29 mouse cellular contexts compared by ENCODE assay signal in the genomic region with DNA sequence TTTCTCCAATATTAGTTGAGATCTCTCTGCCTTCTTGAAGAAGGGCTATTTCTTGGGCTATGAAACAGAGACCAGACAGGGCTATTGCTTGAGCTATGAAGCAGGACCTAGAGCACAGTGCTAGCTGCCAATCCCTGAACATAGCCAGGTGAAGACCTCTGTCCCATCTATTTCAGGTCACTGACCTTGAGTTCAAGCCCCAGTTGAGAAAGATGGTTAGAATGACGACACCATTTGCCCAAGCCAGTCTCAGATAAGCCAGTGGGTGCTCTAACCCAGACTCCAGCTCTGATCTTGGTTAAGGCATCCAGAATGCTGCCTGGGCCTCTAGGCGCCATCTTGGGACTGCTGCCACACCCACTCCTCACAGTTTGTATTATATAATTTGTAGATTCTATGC.
"Had no signal": no experiment of that assay in that cellular context is flagged by ENCODE, and none has a peak within 500 bp of the region (broad histone marks: within the 10 kb centered on the region; RNA-seq: fewer than 3 reads in every experiment).

No protein-coding gene starts in this region.

- H3K36me3 ChIP-seq: limb, embryonic 10.5 days; limb, embryonic 12.5 days; limb, embryonic 13.5 days; limb, embryonic 15.5 days; liver, embryonic 12.5 days; liver, embryonic 13.5 days; liver, embryonic 15.5 days; lung, embryonic 15.5 days; midbrain, embryonic 10.5 days; midbrain, embryonic 12.5 days; midbrain, embryonic 13.5 days; midbrain, embryonic 15.5 days; neural tube, embryonic 12.5 days; neural tube, embryonic 13.5 days had no signal

- H3K27me3 ChIP-seq: limb, embryonic 12.5 days; limb, embryonic 13.5 days; limb, embryonic 15.5 days; liver, embryonic 12.5 days; liver, embryonic 13.5 days; liver, embryonic 15.5 days; lung, embryonic 15.5 days; megakaryocyte, embryonic 14.5 days; midbrain, embryonic 12.5 days; midbrain, embryonic 13.5 days; midbrain, embryonic 15.5 days; neural tube, embryonic 12.5 days; neural tube, embryonic 13.5 days had no signal

- H3K4me2 ChIP-seq: limb, embryonic 12.5 days; limb, embryonic 13.5 days; limb, embryonic 15.5 days; liver, embryonic 12.5 days; liver, embryonic 13.5 days; liver, embryonic 15.5 days; lung, embryonic 14.5 days; lung, embryonic 15.5 days; midbrain, embryonic 12.5 days; midbrain, embryonic 13.5 days; midbrain, embryonic 15.5 days; neural tube, embryonic 12.5 days; neural tube, embryonic 13.5 days had no signal

- H3K27ac ChIP-seq: left cerebral cortex, adult 2 months; limb, embryonic 10.5 days; limb, embryonic 12.5 days; limb, embryonic 13.5 days; limb, embryonic 15.5 days; liver, embryonic 12.5 days; liver, embryonic 13.5 days; liver, embryonic 14.5 days; liver, embryonic 15.5 days; lung, embryonic 15.5 days; macrophage; midbrain, embryonic 10.5 days; midbrain, embryonic 12.5 days; midbrain, embryonic 13.5 days; midbrain, embryonic 15.5 days; neural tube, embryonic 12.5 days; neural tube, embryonic 13.5 days had no signal

- DNase-seq: left cerebral cortex, postnatal 4 days; liver, embryonic 13.5 days; lung, adult 18-20 months; lung, adult 2 months; lung, embryonic 14.5 days; lung, postnatal 10 days; lung, postnatal 14 days; lung, postnatal 36 days; lung, postnatal 4 days had no signal

- H3K4me3 ChIP-seq: left cerebral cortex, adult 2 months; limb, embryonic 10.5 days; limb, embryonic 12.5 days; limb, embryonic 13.5 days; limb, embryonic 15.5 days; liver, embryonic 12.5 days; liver, embryonic 13.5 days; liver, embryonic 15.5 days; lung, embryonic 15.5 days; megakaryocyte, embryonic 14.5 days; midbrain, embryonic 10.5 days; midbrain, embryonic 12.5 days; midbrain, embryonic 13.5 days; midbrain, embryonic 15.5 days; myocyte; neural tube, embryonic 12.5 days; neural tube, embryonic 13.5 days had no signal

- H3K9ac ChIP-seq: limb, embryonic 12.5 days; limb, embryonic 13.5 days; limb, embryonic 15.5 days; liver, embryonic 12.5 days; liver, embryonic 13.5 days; liver, embryonic 14.5 days; liver, embryonic 15.5 days; lung, embryonic 14.5 days; lung, embryonic 15.5 days; midbrain, embryonic 12.5 days; midbrain, embryonic 13.5 days; midbrain, embryonic 15.5 days; neural tube, embryonic 12.5 days; neural tube, embryonic 13.5 days had no signal

- H3K9me3 ChIP-seq: limb, embryonic 10.5 days; limb, embryonic 12.5 days; limb, embryonic 13.5 days; limb, embryonic 15.5 days; liver, embryonic 12.5 days; liver, embryonic 13.5 days; liver, embryonic 15.5 days; lung, embryonic 15.5 days; megakaryocyte, embryonic 14.5 days; midbrain, embryonic 10.5 days; midbrain, embryonic 12.5 days; midbrain, embryonic 13.5 days; midbrain, embryonic 15.5 days; neural tube, embryonic 12.5 days; neural tube, embryonic 13.5 days had no signal

- ATAC-seq: liver, embryonic 12.5 days; lung, postnatal 0 days; midbrain, embryonic 13.5 days; midbrain, embryonic 15.5 days; midbrain, embryonic 16.5 days had no signal

- H3K4me1 ChIP-seq: limb, embryonic 15.5 days had no signal
